Mouse (Mus musculus): ENCODE results near the gene Ppm1h.
"Not testable (repeated sequence)": the region's sequence is repeated elsewhere in the genome, so short reads cannot be mapped to it uniquely, and the experiment has no call there.

Gene Ppm1h

DNA sequence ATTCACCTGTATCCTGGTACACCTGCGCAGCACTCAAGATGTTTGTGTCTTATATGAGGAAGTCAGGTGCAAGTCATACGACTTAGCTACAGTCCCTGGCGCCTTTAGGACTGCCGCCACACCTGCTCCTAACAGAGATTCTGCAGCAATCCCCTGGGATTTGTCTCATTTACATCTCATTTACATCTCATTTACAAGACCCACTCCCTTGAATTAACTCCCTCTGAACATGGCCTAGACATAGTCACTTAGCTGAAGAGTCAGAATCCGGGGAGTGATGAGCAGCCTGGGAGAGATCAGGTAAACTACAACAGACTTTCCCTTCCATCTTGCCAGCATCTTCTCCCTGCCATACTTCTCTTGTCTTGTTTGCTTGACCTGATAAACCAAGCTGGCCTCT is 287.1 kb downstream of the Ppm1h start:
- in situ Hi-C loops (cut with MboI, MseI), result not testable (repeated sequence)

DNA sequence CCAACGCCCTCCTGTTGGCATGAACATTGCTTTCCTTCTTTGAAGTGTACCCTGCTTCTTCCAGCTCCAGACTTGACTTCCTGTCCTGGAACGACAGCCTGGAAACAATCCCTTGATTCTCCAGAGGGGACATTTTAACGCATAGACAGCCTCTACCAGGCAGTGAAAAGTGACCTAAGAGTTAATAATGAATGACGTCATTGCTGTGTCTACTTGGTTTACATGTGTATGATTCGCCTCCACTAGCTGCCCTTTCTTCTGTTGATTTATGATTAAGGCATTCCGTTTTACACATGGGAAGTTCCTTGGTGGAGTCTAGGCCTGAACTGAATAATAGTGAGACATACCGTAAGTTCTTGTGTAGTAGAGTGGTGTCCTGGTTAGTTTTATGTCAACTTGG is 287.9 kb downstream of the Ppm1h start:
- in situ Hi-C loops (cut with MboI, MseI), result no loop called here

DNA sequence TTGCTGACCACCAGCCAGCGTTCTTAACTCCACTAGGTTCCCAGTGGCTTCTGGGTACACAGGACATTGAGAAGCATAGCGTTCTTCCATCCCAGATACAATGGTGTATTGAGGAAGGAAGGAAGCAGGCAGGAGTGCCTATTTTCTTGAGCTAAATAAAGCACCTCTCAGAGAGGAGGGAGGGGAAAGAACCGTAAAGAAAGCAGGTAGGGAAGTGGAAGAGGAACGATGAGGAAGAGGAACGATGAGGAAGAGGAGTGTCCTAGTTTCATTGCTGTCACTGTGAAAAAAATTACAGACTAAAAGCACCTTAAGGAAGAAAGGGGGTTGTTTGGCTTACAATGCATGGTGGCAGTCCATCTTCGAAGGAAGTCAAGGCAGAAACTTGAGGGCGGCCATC is 291.6 kb downstream of the Ppm1h start:
- in situ Hi-C loops (cut with MboI, MseI), result no loop called here

DNA sequence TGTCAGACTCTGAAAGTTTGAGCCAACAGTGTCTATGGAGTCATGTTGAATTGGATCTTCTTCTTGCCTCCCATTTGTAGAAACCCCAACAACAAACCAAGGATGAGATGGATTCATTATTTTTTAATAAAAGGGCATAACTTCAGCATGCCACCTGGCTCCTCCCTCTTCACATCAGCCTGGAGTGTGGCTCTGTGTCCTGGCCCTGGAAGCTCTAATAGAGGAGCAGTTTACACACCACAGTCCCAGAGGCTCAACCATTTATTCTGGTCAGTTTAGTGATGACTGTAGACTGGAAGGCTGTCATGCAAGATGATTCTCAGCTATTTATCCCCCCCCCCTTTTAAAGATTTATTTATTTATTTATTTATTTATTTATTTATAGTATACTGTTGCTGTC is 294.7 kb downstream of the Ppm1h start:
- in situ Hi-C loops (cut with MboI, MseI), result no loop called here

DNA sequence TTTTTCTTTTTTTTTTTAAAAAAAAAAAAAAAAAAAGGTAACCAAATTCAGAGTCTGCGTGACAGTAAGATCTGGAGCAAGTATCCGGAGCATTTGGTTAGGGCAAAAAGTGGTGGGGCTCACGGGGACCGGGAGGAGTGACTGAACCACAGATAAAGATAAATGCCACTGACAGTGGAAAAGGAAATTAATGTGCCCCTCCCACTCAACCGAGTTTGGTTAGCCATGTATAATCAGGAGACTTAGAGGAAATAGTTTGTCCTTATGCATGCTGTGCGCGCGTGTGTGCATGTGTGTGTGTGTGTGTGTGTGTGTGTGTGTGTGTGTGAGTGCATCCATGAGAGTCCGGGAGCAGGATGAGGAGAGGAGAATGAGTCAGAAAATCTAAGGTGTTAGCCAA is 297.5 kb downstream of the Ppm1h start:
- in situ Hi-C loops (cut with MboI, MseI), result no loop called here

DNA sequence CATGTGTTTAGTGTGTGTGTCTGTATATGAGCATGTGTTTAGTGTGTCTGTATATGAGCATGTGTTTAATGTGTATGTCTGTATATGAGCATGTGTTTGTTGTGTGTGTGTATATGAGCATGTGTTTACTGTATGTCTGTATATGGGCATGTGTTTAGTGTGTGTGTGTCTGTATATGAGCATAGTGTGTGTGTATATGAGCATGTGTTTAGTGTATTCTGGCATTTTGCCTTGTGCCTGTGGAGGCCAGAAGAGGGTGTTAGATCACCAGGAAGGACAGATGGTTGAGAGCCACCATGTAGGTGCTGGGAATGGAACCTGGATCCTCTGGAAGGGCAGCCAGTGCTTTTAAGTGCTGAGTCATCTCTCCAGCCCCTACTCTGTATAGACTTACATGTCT is 300.8 kb downstream of the Ppm1h start:
- in situ Hi-C loops (cut with MboI, MseI), result no loop called here

DNA sequence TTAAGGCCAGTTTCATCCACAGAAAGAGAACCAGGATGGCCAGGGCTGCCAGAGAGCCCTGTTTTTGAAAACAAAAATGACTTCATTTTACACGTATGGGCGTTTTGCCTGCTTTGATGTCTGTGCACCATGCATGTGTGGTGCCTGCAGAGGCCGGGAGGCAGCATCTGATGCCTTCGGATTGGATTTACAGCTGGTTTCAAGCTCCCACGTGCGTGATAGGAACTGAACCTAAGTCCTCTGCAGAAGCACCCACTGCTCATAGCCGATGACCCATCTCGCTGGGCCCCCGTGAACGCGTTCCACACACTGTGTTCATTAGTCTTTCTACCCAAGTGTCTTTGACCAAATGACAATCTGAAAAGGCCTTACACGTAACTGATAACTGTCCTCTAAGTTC is 301.6 kb downstream of the Ppm1h start:
- in situ Hi-C loops (cut with MboI, MseI), result no loop called here

DNA sequence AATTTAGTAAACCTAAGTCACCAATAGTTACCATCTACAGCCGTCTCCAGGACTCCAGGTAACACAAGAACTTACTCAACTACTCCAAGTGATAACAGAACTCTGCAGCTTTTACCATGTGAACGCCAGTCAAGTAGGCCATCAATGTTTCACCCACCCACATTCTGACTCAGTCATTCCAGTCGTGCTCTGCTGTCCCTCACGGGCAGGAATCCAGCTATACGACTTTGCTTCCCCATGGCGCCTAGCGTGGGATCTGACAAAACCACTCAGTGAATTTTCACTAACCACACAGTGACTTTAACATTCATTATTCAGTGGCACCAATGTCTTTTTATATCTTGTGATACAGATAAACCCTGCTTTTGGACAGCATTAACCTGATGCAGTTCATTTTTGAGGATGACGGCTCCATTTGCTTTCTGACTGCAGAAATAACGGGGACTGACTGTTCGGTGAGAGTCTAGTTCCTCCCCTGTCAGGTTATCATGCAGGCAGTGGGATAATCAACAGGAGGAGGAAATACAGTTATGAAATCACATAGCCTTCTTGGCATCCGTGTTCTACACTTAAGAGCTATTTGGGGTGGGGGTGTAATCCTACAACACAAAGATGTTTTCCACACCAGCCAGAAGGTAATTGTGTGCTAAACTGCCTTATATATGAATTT is 304.5 kb downstream of the Ppm1h start:
- in situ Hi-C loops (cut with MboI, MseI), result no loop called here

DNA sequence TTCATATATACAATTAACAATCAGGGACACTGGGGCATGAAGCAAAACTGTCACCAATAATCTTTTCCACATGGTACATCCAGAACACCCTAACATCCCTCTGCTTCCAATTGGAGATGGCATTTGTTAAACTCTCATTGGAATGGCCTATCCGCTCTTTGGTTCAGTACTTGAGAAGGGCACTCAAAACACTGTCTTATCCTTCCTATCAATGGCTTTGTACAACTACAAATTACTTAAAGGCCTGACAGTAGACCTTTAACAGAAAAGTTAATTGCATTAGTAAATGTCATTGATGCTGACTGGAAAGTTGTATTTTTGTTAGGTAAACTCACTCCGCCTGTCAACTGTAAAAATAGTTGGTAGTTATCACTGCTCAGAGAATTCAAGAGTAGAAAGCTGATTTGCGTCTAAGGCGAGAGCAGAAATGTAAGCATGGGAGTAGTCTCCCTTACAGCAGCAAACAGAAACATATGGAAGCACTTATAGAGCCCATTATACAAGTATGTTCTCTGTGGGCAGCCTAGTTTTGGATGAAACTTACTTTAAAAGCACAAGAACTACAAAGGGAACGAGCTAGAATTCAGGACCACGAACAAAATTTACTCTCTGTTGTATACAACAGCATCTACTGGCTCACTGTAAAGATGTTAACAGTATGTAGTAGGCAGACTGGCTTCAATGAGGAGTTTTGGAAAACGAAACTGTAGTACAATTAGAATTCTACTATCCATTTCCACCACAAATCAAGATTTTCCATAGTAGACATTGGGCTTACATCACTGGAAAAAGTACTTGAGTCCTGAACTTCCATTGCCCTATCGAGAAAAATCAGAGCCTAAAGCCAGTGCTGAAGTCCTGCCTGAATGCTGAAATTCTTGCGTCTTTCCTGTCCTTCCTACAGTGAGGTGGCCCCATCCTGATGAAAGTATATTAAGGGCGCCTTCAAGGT is 305.3 kb downstream of the Ppm1h start:
- in situ Hi-C loops (cut with MboI, MseI), result no loop called here

DNA sequence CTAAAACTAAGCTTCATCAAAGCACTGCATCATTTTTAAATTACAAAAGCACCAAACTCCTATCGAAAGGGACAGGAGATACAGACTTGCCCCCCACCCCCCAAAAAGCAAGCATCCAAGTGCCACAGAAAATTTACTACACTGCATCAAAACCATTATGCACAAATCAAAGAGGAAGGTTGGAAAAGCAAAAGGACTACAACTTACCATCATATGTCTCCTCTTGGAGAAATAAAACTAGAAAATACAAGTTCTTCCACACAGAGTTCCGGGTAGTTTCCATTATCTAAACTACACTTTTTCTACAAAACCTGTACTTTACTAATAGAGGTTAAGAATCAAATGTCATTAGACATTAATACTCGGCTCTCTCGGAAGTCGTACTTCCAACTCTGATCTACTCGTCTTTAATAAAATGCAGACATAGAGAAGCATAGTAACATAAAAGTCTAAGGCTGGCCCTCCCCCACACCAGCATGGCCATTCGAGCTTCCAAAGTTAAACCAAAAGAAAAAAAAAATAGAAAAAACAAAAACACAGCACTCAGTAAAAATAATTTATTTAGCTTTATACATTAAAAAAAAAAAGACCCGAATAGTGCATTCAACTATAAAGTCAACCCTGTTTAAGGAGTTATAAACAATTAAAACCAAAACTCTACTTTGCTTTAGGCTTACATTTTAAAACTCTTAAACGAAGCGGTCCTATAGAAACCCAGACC is 306.1 kb downstream of the Ppm1h start:
- in situ Hi-C loops (cut with MboI, MseI), result no loop called here

DNA sequence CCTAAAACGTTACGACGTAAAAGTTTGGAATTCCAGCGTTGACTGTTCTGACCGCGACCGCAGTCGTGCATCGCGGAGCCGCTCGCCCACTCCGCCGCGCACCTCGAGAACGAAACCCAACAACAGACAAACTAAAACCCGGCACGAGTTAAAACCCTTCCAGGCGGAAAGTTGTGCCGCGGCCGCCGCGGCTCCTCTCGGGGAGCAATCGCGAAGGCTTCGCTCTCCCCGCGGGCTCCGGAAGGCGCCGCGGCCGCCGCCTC is 306.6 kb downstream of the Ppm1h start:
- in situ Hi-C loops (cut with MboI, MseI), result no loop called here

DNA sequence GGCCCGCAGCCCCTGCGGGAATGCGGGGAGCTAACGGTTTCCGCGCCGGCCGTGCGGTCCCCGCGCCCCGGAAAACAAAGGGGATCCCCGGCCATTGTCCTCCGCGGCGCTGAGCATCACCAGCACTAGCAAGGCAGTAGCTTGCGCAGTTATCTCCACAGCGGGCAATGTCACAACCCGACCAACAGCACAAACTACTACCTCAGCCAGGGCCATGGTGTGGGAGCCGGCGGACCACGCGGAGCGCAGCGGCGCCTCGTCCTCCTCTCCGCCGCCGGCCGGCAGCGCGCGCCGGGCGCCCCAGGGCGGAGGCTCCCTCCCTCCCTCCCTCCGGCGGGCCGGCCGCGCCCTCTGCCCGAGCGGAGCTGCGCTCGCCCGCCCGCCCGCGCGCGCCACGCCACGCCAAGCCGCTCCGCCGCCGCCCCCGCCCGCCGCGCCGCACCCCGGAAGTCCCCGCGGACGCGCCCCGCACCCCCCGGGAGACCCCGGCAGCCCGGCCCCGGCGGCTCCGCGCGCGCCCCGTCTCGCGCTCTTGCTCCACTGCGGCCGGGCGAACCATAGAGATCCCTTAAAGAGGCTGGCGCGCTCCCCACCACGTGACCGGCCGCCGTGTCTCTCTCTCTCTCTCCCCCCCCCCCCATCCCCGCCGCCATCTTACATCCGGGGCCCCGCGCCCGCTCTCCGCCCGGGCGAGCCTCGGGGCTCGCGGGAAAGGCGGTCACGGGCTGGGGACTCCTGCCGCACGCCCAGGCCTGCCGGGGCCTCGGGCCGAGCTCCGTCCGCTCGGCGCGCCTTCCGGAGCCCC is 307.2 kb downstream of the Ppm1h start:
- in situ Hi-C loops (cut with MboI, MseI), result no loop called here

DNA sequence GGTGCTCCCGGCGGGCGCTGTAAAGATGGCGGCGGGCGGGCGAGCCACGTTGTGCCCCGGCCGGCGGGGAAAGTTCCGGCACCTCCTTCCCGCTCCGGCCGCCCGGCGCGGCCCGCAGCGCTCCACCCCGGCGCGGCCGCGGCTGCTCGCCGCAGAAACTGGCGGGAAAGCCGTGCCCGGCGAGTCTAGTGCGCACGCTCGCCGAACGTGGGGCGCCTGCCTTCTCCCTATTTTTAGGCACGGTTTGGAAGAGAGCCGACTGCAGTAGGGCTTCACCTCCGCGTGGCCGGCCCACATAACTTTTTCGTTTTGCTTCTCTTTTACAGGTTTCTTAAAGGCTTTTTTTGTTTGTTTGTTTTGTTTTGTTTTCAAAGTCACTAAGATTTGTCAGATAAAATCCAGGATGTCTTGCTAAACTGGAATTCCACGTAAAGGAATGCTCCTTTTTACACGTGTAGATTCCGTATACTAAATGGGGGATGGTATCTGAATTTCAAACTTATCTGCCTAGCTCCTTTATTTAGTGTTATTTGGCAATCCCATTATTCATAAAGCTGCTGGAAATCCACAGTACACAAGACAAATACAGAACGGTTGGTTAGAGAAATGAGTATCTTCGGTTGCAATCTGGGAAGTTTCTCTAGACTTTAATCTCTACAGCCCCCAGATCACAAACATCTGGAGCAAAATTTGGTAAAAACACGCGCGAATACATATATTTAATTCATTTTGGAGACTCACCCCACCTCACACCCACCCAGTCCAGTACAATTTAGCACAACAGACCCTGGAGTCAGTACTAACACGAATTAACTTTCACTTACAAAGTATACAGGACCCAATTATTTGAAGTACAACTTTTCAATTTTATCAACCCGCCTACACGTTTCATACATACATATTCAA is 308.0 kb downstream of the Ppm1h start:
- in situ Hi-C loops (cut with MboI, MseI), result no loop called here

DNA sequence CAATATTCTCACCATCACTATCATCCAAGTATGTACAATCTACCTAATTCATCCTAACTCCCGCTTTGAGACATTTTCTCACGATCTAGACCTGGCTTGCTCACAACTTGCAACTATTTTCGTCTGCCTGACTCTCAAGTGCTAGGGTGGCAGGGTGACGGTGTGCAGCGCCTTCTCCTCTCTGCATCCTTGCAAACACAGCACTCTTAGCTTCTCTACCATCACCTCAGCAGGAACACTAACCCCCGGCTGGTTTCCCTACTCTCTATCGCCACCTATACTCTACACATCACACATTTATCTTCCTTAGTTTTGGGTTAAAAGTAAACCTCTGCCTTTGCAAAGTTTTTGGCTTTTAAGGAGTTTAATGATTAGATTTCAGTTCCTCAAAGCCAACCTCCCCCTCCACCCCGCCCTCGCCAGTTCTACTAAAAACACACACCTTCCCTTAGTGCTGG is 309.1 kb downstream of the Ppm1h start:
- in situ Hi-C loops (cut with MboI, MseI), result no loop called here

DNA sequence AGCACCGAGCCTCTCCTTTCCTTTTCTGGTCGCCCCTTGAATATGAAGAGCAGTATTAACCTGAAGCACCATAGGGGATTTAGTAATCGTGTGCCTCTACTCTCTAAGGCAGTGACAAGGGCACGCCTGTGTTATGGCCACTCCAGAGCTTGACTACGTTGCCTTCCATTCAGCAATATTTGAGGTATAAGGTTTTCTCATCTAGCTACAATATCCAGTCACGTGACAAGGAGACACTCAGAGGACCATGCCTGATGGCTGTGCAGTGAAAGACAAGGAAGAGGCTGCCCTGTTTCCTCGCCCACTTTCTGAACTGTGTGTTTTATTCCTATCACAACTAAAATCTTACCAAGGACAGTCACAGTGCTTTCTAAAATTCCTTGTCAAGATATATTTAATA is 309.8 kb downstream of the Ppm1h start:
- in situ Hi-C loops (cut with MboI, MseI), result no loop called here

DNA sequence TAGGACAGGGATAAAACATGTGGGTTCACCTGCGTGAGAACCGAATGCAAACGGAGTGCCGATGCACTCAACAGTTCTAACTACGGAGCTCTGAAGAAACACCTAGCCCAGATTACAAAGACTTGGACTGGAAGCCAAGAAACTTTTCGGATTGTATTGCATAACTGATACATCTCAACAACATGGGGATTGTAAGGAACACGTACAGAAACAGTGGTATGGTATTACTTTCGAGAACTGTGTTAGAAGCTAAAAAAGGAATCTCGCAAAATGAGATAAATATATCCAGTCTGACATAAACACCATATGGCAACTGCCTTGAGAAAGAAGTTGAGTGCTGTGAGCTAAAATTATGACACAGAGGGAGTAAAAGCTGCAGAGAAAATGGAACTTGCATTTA is 311.4 kb downstream of the Ppm1h start:
- in situ Hi-C loops (cut with MboI, MseI), result no loop called here

DNA sequence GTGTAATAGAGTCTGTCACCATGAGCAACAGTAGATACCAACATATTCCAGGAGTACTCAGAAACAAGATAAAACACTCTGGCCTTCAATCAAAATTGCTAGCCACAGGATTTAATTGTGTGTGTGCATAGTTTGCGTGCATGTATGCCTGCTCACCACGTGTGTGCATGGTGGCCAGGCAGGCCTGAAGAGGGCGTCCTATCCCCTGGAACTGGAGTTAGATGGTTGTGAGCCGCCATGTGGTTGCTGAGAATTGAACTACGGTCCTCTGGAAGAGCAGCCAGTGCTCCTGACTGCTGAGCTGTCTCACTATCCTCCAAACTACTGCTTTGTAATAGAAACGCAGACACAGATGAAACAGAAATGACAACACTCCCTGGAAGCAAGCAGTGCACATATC is 312.0 kb downstream of the Ppm1h start:
- in situ Hi-C loops (cut with MboI, MseI), result no loop called here

DNA sequence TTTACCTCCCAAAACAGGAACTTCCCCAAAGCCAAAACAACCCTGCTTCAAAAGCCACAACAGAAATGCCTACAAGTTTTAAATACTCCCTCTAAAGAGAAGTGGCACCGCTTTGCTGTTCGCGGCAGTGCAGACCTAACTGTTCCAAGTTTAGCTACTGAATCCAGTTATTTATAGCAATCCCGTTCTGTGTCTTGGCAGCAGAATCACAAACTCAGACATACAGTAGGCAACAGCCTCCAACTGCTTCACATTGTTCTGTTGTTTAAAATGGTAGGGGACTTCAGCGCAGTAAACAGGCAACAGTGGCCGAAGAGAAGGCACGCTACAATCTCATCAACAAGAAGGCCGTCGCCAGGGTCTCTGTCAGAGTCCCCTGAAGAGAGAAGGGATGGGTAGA is 312.5 kb downstream of the Ppm1h start:
- in situ Hi-C loops (cut with MboI, MseI), result no loop called here

DNA sequence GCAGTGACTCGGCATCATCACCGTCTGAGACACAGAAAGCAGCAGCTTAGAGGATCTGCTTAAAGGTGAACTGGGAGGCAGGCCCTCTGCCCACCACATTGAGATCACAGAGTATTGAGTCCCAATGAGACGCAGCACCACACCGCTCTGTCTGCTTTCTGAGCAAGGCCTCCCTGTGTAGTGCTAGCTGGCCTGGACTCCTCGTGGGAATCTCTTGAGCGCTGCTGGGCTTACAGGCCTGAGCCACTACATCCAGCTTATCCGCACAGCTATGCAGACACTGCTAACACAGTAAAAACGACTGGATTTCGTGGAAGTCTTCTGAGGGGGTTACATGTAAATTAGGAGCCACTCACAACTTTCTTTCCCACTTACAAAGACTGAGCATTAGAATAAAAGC is 313.1 kb downstream of the Ppm1h start:
- in situ Hi-C loops (cut with MboI, MseI), result no loop called here

DNA sequence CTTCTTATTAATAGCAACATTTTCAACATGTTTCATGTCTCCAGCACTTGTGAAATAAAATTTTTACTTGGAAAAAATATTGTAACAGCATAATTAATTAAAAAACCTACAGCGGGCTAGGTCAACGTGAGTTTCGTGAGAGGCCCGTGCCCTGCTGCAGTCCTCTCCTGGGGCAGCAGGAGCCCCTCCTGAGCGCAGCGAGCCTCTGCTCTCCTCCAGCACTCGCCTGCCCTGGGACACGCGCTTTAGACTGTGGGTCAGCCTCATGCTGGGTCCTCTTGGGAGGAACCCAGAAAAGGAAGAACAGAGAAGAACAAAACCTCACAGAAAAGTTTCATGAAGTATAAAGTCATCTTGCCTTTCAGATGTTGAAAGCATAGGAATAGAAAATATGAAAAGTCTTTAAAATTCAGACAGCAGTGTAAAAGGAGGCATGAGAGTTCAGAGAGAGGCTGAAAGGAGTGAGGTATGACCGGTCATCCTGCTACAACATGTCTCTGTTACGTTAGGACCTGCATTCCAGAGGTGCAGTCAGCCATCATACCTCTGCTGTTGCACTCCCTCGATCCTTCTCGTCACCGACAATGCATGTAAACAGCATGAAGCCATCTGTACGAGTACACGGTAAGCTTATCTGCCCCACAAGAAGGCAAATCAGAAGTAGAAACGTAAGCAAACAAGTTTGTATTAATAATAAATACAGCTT is 316.0 kb downstream of the Ppm1h start:
- in situ Hi-C loops (cut with MboI, MseI), result no loop called here

Data from T-helper 2 cell (primary cell).